Mouse (Mus musculus) kidney, adult 8-10 months (tissue): ENCODE data around the gene Vgll1.
A peak's percentile ranks its signal among the peaks of the same experiment; 100 is the strongest.

Experiments
- DNase-seq, 2 experiments: peaks; one replicate each; pipeline ENCODE4 v3.0.0; 2022

The Vgll1 gene

GRCm38 (mm10) chrX:57087806-57088205, at the start of gene Vgll1:
Gene Vgll1 (plus strand): TSS chrX:57088106.
- DNase-seq: no peak

- DNase-seq: no peak
Observed at GRCm38 (mm10) chrX:57042774-57043173, 45.1 kb upstream of the Vgll1 start, which contains the start of gene Brs3. Gene Brs3 (plus strand): TSS chrX:57043074.

GRCm38 (mm10) chrX:57043869-57044268, 44.0 kb upstream of the Vgll1 start:
- DNase-seq: no peak

- DNase-seq: no peak
Observed at GRCm38 (mm10) chrX:57052848-57053173, 35.1 kb upstream of the Vgll1 start.

GRCm38 (mm10) chrX:57053174-57053992, 34.5 kb upstream of the Vgll1 start, which contains the start of gene Htatsf1:
Gene Htatsf1 (plus strand): TSS chrX:57053583.
- DNase-seq: peak; percentile 67 to 80

- DNase-seq: no peak
Observed at GRCm38 (mm10) chrX:57053993-57054385, 33.9 kb upstream of the Vgll1 start.

- no peak for DNase-seq
Observed at GRCm38 (mm10) chrX:57081496-57081895, 6.4 kb upstream of the Vgll1 start.

- DNase-seq: no peak
Observed at GRCm38 (mm10) chrX:57103415-57103814, 15.5 kb downstream of the Vgll1 start.

- no peak for DNase-seq
Observed at GRCm38 (mm10) chrX:57106956-57107355, 19.1 kb downstream of the Vgll1 start.

GRCm38 (mm10) chrX:57118143-57118542, 30.2 kb downstream of the Vgll1 start:
- DNase-seq: peak in 1 of 2 experiments; percentile 1

- DNase-seq: no peak
Observed at GRCm38 (mm10) chrX:57120768-57121167, 32.9 kb downstream of the Vgll1 start.

GRCm38 (mm10) chrX:57130633-57131032, 42.7 kb downstream of the Vgll1 start:
- no peak for DNase-seq

- DNase-seq: no peak
Observed at GRCm38 (mm10) chrX:57137627-57138026, 49.7 kb downstream of the Vgll1 start.

GRCm38 (mm10) chrX:57153520-57153919, 65.6 kb downstream of the Vgll1 start:
- no peak for DNase-seq
